Comparison of ENCODE assay signal across 8 mouse cellular contexts in the genomic region with DNA sequence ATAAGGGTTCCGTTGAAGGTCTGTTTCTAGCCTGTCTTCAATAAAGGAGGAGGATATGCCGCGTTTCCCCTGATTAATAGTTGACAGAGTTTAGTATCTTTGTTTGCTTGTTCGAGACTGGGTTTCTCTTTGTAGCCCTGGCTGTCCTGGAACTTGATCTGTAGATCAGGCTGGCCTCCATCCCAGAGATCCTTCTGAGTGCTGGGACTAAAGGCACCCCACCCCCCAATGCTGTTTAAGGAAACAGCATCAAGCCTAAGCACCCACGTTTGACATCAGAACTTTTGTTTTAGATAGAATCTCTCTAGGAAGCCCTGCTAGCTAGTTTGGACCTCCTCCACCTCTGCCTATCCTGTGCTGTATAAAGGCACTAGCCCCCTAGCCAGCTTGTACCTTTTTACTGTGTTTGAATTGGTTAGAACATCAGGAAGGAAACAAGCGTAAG. TPM values are rescaled to one million over a fixed set of nuclear protein-coding genes. Genes with fewer than 3 reads are reported as not detected.
DNase-seq lines count a peak whose midpoint lies in the region; ATAC-seq and TF ChIP-seq lines count a peak whose summit lies in the region.

No protein-coding gene starts in this region.

- TF ChIP-seq POLR2A in bone marrow macrophage, adult 2 months (IDR thresholded peaks at IDR 0.05; ENCODE audit: borderline replicate concordance, low read depth, low read length): no peak

- peak overlapping the region; percentile 95 for H3K9ac ChIP-seq in heart, embryonic 13.5 days
- H3K9ac ChIP-seq in hindbrain, embryonic 14.5 days: peak overlapping the region; percentile 94
- peak overlapping the region; percentile 88 for H3K9ac ChIP-seq in midbrain, embryonic 11.5 days (ENCODE audit: low read length)

- H3K36me3 ChIP-seq in heart, embryonic 13.5 days: no peaks in the 10 kb centered on the region
- H3K36me3 ChIP-seq in hindbrain, embryonic 14.5 days (replicated peaks; ENCODE audit: control insufficient read depth, insufficient read depth): no peaks in the 10 kb centered on the region
- no peaks in the 10 kb centered on the region for H3K36me3 ChIP-seq in midbrain, embryonic 11.5 days (ENCODE audit: control insufficient read depth, insufficient read depth, low read length)

- WGBS in heart, embryonic 13.5 days: 24% methylated on average over 6 of the region's 6 CpGs
- 13% methylated on average over 6 of the region's 6 CpGs for WGBS in hindbrain, embryonic 14.5 days
- 18% methylated on average over 6 of the region's 6 CpGs for WGBS in midbrain, embryonic 11.5 days

- ATAC-seq in heart, embryonic 13.5 days (ENCODE audit: extremely low read depth, insufficient number of reproducible peaks, low FRiP score, low TSS enrichment): no peak
- no peak for ATAC-seq in hindbrain, embryonic 14.5 days (ENCODE audit: low FRiP score)
- ATAC-seq in midbrain, embryonic 11.5 days (ENCODE audit: low FRiP score): no peak

- H3K4me2 ChIP-seq in heart, embryonic 13.5 days: peak overlapping the region; percentile 78
- H3K4me2 ChIP-seq in hindbrain, embryonic 14.5 days (replicated peaks): peak overlapping the region; percentile 77
- peak overlapping the region; percentile 57 for H3K4me2 ChIP-seq in midbrain, embryonic 11.5 days

- peak overlapping the region; percentile 92 for H3K4me3 ChIP-seq in heart, embryonic 13.5 days
- peak overlapping the region; percentile 90 for H3K4me3 ChIP-seq in bone marrow macrophage, adult 2 months (ENCODE audit: insufficient read depth, low read length)
- H3K4me3 ChIP-seq in hindbrain, embryonic 14.5 days (replicated peaks; ENCODE audit: low read length): peak overlapping the region; percentile 93
- peak overlapping the region; percentile 80 for H3K4me3 ChIP-seq in midbrain, embryonic 11.5 days (ENCODE audit: low read depth, low read length)

- H3K4me1 ChIP-seq in heart, embryonic 13.5 days: peaks cover 34% of the 10 kb centered on the region
- peaks cover 15% of the 10 kb centered on the region for H3K4me1 ChIP-seq in bone marrow macrophage, adult 2 months (ENCODE audit: control insufficient read depth, insufficient read depth, low read length)
- H3K4me1 ChIP-seq in hindbrain, embryonic 14.5 days (replicated peaks; ENCODE audit: control insufficient read depth, insufficient read depth, low read length): peaks cover 15% of the 10 kb centered on the region
- peaks cover 7% of the 10 kb centered on the region; the same call in 1 of the 2 replicates for H3K4me1 ChIP-seq in midbrain, embryonic 11.5 days (ENCODE audit: control insufficient read depth, insufficient read depth, low read length)

- no peak for TF ChIP-seq CTCF in bone marrow macrophage, adult 2 months (IDR thresholded peaks at IDR 0.05; ENCODE audit: low read depth, low read length)

- intact Hi-C loops in heart, postnatal 10 days (cut with DNase I): loop anchor here (2.0 to 5.0 kb wide), 2 partner anchors 17 to 123 kb away; a partner anchor contains a TSS

- DNase-seq in heart, postnatal 10 days: no peak
- no peak for DNase-seq in hindbrain, embryonic 14.5 days (ENCODE audit: low spot score)
- DNase-seq in midbrain, embryonic 11.5 days (ENCODE audit: low spot score, missing footprints): no peak
- no peak for DNase-seq in layer of hippocampus, postnatal 36 days
- no peak for DNase-seq in Muller cell, postnatal 12 days (ENCODE audit: inconsistent ontology term)
- DNase-seq in layer of hippocampus, adult 11-12 months (ENCODE audit: low spot score): no peak

- H3K9me3 ChIP-seq in heart, embryonic 13.5 days: no peaks in the 10 kb centered on the region
- no peaks in the 10 kb centered on the region for H3K9me3 ChIP-seq in hindbrain, embryonic 14.5 days (ENCODE audit: control insufficient read depth, low read length)
- H3K9me3 ChIP-seq in midbrain, embryonic 11.5 days (ENCODE audit: control insufficient read depth, low read length): no peaks in the 10 kb centered on the region

- 0 out of 2 replicates have a peak overlapping the region, but pooled peaks have one; percentile 12 for H3K27ac ChIP-seq in heart, embryonic 13.5 days (replicated peaks)
- H3K27ac ChIP-seq in bone marrow macrophage, adult 2 months (ENCODE audit: insufficient read depth, low read depth, low read length): no peak overlapping the region
- H3K27ac ChIP-seq in hindbrain, embryonic 14.5 days: peak overlapping the region; percentile 88
- no peak overlapping the region for H3K27ac ChIP-seq in midbrain, embryonic 11.5 days (ENCODE audit: low read depth, low read length)

- H3K27me3 ChIP-seq in heart, embryonic 13.5 days (replicated peaks): no peaks in the 10 kb centered on the region
- H3K27me3 ChIP-seq in hindbrain, embryonic 14.5 days (ENCODE audit: control insufficient read depth, insufficient read depth, low read length): no peaks in the 10 kb centered on the region
- no peaks in the 10 kb centered on the region for H3K27me3 ChIP-seq in midbrain, embryonic 11.5 days (ENCODE audit: control insufficient read depth, insufficient read depth, low read length)

RNA-seq across cellular contexts. Expression of a gene that starts 1.3 kb away (rescaled TPM):
- 14.9 and 15.4 TPM in 2 replicates for polyA plus RNA-seq in heart, embryonic 13.5 days (2015; fragmentation: Nextera tagmentation; extraction: Ambion mirVana)
- total RNA-seq in heart, postnatal 10 days (2021): 10 to 100 TPM; 82.3 to 85.3 TPM
- polyA plus RNA-seq in bone marrow macrophage, adult 2 months (2012; ENCODE audit: insufficient read depth, insufficient read length, missing spikeins): 45.9 and 57.8 TPM in 2 replicates
- polyA plus RNA-seq in hindbrain, embryonic 14.5 days (2014; fragmentation: Nextera tagmentation; extraction: Ambion mirVana): 57.2 and 59.9 TPM in 2 replicates
- polyA plus RNA-seq in midbrain, embryonic 11.5 days (2014; fragmentation: Nextera tagmentation; extraction: Ambion mirVana): 25.6 and 30.7 TPM in 2 replicates
- total RNA-seq in layer of hippocampus, postnatal 36 days (2021): 100 to 1,000 TPM; 255 to 262 TPM

RNA-seq across cellular contexts. Expression of a gene that starts 11.2 kb away (rescaled TPM):
- polyA plus RNA-seq in heart, embryonic 13.5 days (2015; fragmentation: Nextera tagmentation; extraction: Ambion mirVana): 167 and 180 TPM in 2 replicates
- 10 to 100 TPM; 78.2 to 87.8 TPM for total RNA-seq in heart, postnatal 10 days (2021)
- 318 and 323 TPM in 2 replicates for polyA plus RNA-seq in bone marrow macrophage, adult 2 months (2012; ENCODE audit: insufficient read depth, insufficient read length, missing spikeins)
- polyA plus RNA-seq in hindbrain, embryonic 14.5 days (2014; fragmentation: Nextera tagmentation; extraction: Ambion mirVana): 111 and 120 TPM in 2 replicates
- polyA plus RNA-seq in midbrain, embryonic 11.5 days (2014; fragmentation: Nextera tagmentation; extraction: Ambion mirVana): 405 and 408 TPM in 2 replicates
- 10 to 100 TPM; 47.3 to 52.9 TPM for total RNA-seq in layer of hippocampus, postnatal 36 days (2021)

RNA-seq across cellular contexts. Expression of a gene that starts 16.7 kb away (rescaled TPM):
- 35.5 and 40.8 TPM in 2 replicates for polyA plus RNA-seq in heart, embryonic 13.5 days (2015; fragmentation: Nextera tagmentation; extraction: Ambion mirVana)
- 10 to 100 TPM; 22.1 to 25.7 TPM for total RNA-seq in heart, postnatal 10 days (2021)
- 46.9 and 50.0 TPM in 2 replicates for polyA plus RNA-seq in bone marrow macrophage, adult 2 months (2012; ENCODE audit: insufficient read depth, insufficient read length, missing spikeins)
- 47.1 and 48.8 TPM in 2 replicates for polyA plus RNA-seq in hindbrain, embryonic 14.5 days (2014; fragmentation: Nextera tagmentation; extraction: Ambion mirVana)
- 54.2 and 57.1 TPM in 2 replicates for polyA plus RNA-seq in midbrain, embryonic 11.5 days (2014; fragmentation: Nextera tagmentation; extraction: Ambion mirVana)
- total RNA-seq in layer of hippocampus, postnatal 36 days (2021): 10 to 100 TPM; 31.7 to 32.2 TPM

Comparison
In these comparisons a context has a peak if more than half of its experiments do, and no peak if none do; other contexts are left out.
1. H3K27ac ChIP-seq: peak in heart, embryonic 13.5 days (single experiment) and hindbrain, embryonic 14.5 days (single experiment); none in bone marrow macrophage, adult 2 months (single experiment) and midbrain, embryonic 11.5 days (single experiment).
2. Peak in every context shown above with its lines, with median percentiles within 50 percentile points of each other: H3K4me2 ChIP-seq, H3K4me3 ChIP-seq and H3K9ac ChIP-seq.